Mouse (Mus musculus) heart, postnatal 0 days (tissue): ENCODE results near the gene Cdkal1. TPM values are rescaled to one million over a fixed set of nuclear protein-coding genes. Genes with fewer than 3 reads are reported as not detected.

ENCODE experiments used
- ATAC-seq: fragments of 200-750 bp; cut with Nextera tagmentation; 2 replicates; pipeline ENCODE4 v1.8.0; 2017; ENCODE audit warnings: low read depth, moderate number of reproducible peaks, moderate library complexity; ENCODE audit not compliant: insufficient read depth
- DNase-seq: peaks from one replicate; pipeline ENCODE4 v3.0.0-alpha.2; 2016; ENCODE audit warnings: low spot score
- H3K27ac ChIP-seq: fragments of 300-500 bp; sonication (generic); 2 replicates; pipeline ENCODE4 v1.5.1; 2014; ENCODE audit warnings: low read depth, mild to moderate bottlenecking
- H3K27me3 ChIP-seq: fragments of 300-500 bp; sonication (generic); 2 replicates; pipeline ENCODE4 v1.6.1; 2014; ENCODE audit warnings: low read length, mixed read lengths; ENCODE audit not compliant: control insufficient read depth, insufficient read depth
- H3K36me3 ChIP-seq: fragments of 300-500 bp; sonication (generic); replicated peaks from 2 replicates; pipeline ENCODE4 v1.6.1; 2014; ENCODE audit warnings: low read length, mixed read lengths; ENCODE audit not compliant: control insufficient read depth, insufficient read depth
- H3K4me1 ChIP-seq: fragments of 300-500 bp; sonication (generic); 2 replicates; pipeline ENCODE4 v1.6.1; 2014; ENCODE audit warnings: antibody characterized with exemption; ENCODE audit not compliant: control insufficient read depth, insufficient read depth
- H3K4me2 ChIP-seq: fragments of 300-500 bp; sonication (generic); 2 replicates; pipeline ENCODE4 v1.6.1; 2014; ENCODE audit warnings: low read depth, mild to moderate bottlenecking, low read length, moderate library complexity
- H3K4me3 ChIP-seq: fragments of 300-500 bp; sonication (generic); 2 replicates; pipeline ENCODE4 v1.5.1; 2014; ENCODE audit warnings: low read depth, low read length
- H3K9ac ChIP-seq: fragments of 300-500 bp; sonication (generic); replicated peaks from 2 replicates; pipeline ENCODE4 v1.6.1; 2014; ENCODE audit warnings: low read depth, low read length, mixed read lengths
- H3K9me3 ChIP-seq: fragments of 300-500 bp; sonication (generic); replicated peaks from 2 replicates; pipeline ENCODE4 v1.6.1; 2016; ENCODE audit warnings: low read length; ENCODE audit not compliant: control insufficient read depth
- CTCF ChIP-seq: IDR thresholded peaks from 2 replicates; pipeline ENCODE4 v1.5.1; 2016; ENCODE audit warnings: antibody characterized with exemption, control low read depth, low read depth
- EP300 ChIP-seq: IDR thresholded peaks from 2 replicates; pipeline ENCODE4 v1.6.1; 2016; ENCODE audit warnings: antibody characterized with exemption, low read depth
- WGBS: fragments of 180-500 bp; shearing (Covaris S2); extraction: QIAGEN DNeasy Blood & Tissue Kit; methylation state at CpG from one replicate; pipeline ENCODE4 v1.1.7; 2014; 5-methylcytosine and 5-hydroxymethylcytosine counted together
- polyA plus RNA-seq: library from polyadenylated mRNA; unstranded; fragments of >200 nt; fragmentation: Nextera tagmentation; extraction: Ambion mirVana; gene quantifications from 2 replicates; pipeline ENCODE4 v1.2.1, GENCODE M21; 2015
- total RNA-seq: library from RNA; depleted of rRNA; stranded (reverse); fragments of >200 nt; gene quantifications from 2 replicates; pipeline ENCODE4 v1.2.3, GENCODE M21; 2014; ENCODE audit warnings: low replicate concordance

The Cdkal1 gene
- total and polyA plus RNA-seq, 2 experiments from 2014 or later, result 9.6 to 17.6 TPM

GRCm38 (mm10) chr13:29753254-29753653 lies 102.2 kb downstream of the Cdkal1 start:
- ATAC-seq (no peak), DNase-seq (no peak)
- H3K27me3 ChIP-seq, result no peaks in the 10 kb centered on the region
- WGBS, result 87% methylated on average over 3 of the region's 3 CpGs
- no peaks in the 10 kb centered on the region for H3K4me1 ChIP-seq
- no peak overlapping the region for H3K9ac ChIP-seq
- H3K4me2 ChIP-seq, result no peak overlapping the region
- H3K27ac ChIP-seq, result no peak overlapping the region
- no peaks in the 10 kb centered on the region for H3K9me3 ChIP-seq
- no peak overlapping the region for H3K4me3 ChIP-seq
- H3K36me3 ChIP-seq, result no peaks in the 10 kb centered on the region
- TF ChIP-seq CTCF (no peak), EP300 (no peak)

- Histone ChIP-seq H3K27me3 (no peaks in the 10 kb centered on the region), H3K9ac (no peak overlapping the region), H3K4me2 (no peak overlapping the region), H3K36me3 (no peaks in the 10 kb centered on the region), H3K4me1 (no peaks in the 10 kb centered on the region), H3K27ac (no peak overlapping the region), H3K9me3 (no peaks in the 10 kb centered on the region), H3K4me3 (no peak overlapping the region)
- DNase-seq (no peak), ATAC-seq (no peak)
- TF ChIP-seq CTCF (no peak), EP300 (no peak)
- 92% methylated on average over 6 of the region's 6 CpGs for WGBS
Measured at GRCm38 (mm10) chr13:29752061-29752460, 103.4 kb downstream of the Cdkal1 start.

GRCm38 (mm10) chr13:29751201-29751600 lies 104.3 kb downstream of the Cdkal1 start:
- Histone ChIP-seq H3K9me3 (no peaks in the 10 kb centered on the region), H3K27ac (no peak overlapping the region), H3K9ac (no peak overlapping the region), H3K4me2 (no peak overlapping the region), H3K36me3 (no peaks in the 10 kb centered on the region), H3K4me3 (no peak overlapping the region), H3K4me1 (no peaks in the 10 kb centered on the region), H3K27me3 (no peaks in the 10 kb centered on the region)
- WGBS, result 89% methylated on average over 5 of the region's 5 CpGs
- ATAC-seq, result no peak
- DNase-seq, result no peak
- TF ChIP-seq CTCF (no peak), EP300 (no peak)

GRCm38 (mm10) chr13:29747347-29747647 lies 108.2 kb downstream of the Cdkal1 start:
- Histone ChIP-seq H3K9ac (no peak overlapping the region), H3K27ac (no peak overlapping the region), H3K9me3 (no peaks in the 10 kb centered on the region), H3K4me3 (no peak overlapping the region), H3K4me1 (no peaks in the 10 kb centered on the region), H3K4me2 (no peak overlapping the region), H3K27me3 (no peaks in the 10 kb centered on the region), H3K36me3 (no peaks in the 10 kb centered on the region)
- TF ChIP-seq EP300 (no peak), CTCF (no peak)
- WGBS, result 93% methylated on average over 3 of the region's 3 CpGs
- DNase-seq (no peak), ATAC-seq (no peak)

GRCm38 (mm10) chr13:29746501-29747346 lies 108.8 kb downstream of the Cdkal1 start:
- Histone ChIP-seq H3K27me3 (no peaks in the 10 kb centered on the region), H3K27ac (no peak overlapping the region), H3K4me3 (no peak overlapping the region), H3K9ac (no peak overlapping the region), H3K36me3 (no peaks in the 10 kb centered on the region), H3K9me3 (no peaks in the 10 kb centered on the region), H3K4me2 (no peak overlapping the region), H3K4me1 (no peaks in the 10 kb centered on the region)
- WGBS, result 71% methylated on average over 9 of the region's 9 CpGs
- ATAC-seq, result no peak
- TF ChIP-seq CTCF (no peak), EP300 (no peak)
- no peak for DNase-seq

- Histone ChIP-seq H3K36me3 (no peaks in the 10 kb centered on the region), H3K27me3 (no peaks in the 10 kb centered on the region), H3K27ac (no peak overlapping the region), H3K4me3 (no peak overlapping the region), H3K4me1 (no peaks in the 10 kb centered on the region), H3K9ac (no peak overlapping the region), H3K9me3 (no peaks in the 10 kb centered on the region), H3K4me2 (no peak overlapping the region)
- WGBS, result 57% methylated on average over 2 of the region's 2 CpGs
- no peak for DNase-seq
- no peak for TF ChIP-seq CTCF
- no peak for TF ChIP-seq EP300
- ATAC-seq, result no peak
Measured at GRCm38 (mm10) chr13:29745073-29745472, 110.4 kb downstream of the Cdkal1 start.
